Mouse (Mus musculus) liver, embryonic 16.5 days (tissue): ENCODE data around the gene Arsb. TPM values are rescaled to one million over a fixed set of nuclear protein-coding genes. Genes with fewer than 3 reads are reported as not detected.

Experiments used
- ATAC-seq: fragments of 200-750 bp; cut with Nextera tagmentation; 2 replicates; pipeline ENCODE4 v1.8.0; 2017; ENCODE audit warnings: low read depth, mild to moderate bottlenecking, moderate number of reproducible peaks, moderate library complexity
- H3K27ac ChIP-seq: fragments of 300-500 bp; sonication (generic); 2 replicates; pipeline ENCODE4 v1.5.1; 2014; ENCODE audit warnings: mild to moderate bottlenecking, low read length
- H3K27me3 ChIP-seq: fragments of 300-500 bp; sonication (generic); 2 replicates; pipeline ENCODE4 v1.6.1; 2014; ENCODE audit warnings: low read depth, low read length, mixed read lengths; ENCODE audit not compliant: control insufficient read depth, insufficient read depth
- H3K36me3 ChIP-seq: fragments of 300-500 bp; sonication (generic); 2 replicates; pipeline ENCODE4 v1.6.1; 2014; ENCODE audit warnings: mild to moderate bottlenecking; ENCODE audit not compliant: control insufficient read depth, insufficient read depth
- H3K4me1 ChIP-seq: fragments of 300-500 bp; sonication (generic); 2 replicates; pipeline ENCODE4 v1.6.1; 2014; ENCODE audit warnings: low read depth, low read length, mixed read lengths; ENCODE audit not compliant: control insufficient read depth
- H3K4me2 ChIP-seq: fragments of 300-500 bp; sonication (generic); 2 replicates; pipeline ENCODE4 v1.6.1; 2014; ENCODE audit warnings: low read depth, low read length, mixed read lengths
- H3K4me3 ChIP-seq: fragments of 300-500 bp; sonication (generic); 2 replicates; pipeline ENCODE4 v1.5.1; 2014; ENCODE audit warnings: low read depth, mild to moderate bottlenecking, low read length
- H3K9ac ChIP-seq: fragments of 300-500 bp; sonication (generic); 2 replicates; pipeline ENCODE4 v1.6.1; 2014; ENCODE audit warnings: low read depth, low read length
- H3K9me3 ChIP-seq: fragments of 300-500 bp; sonication (generic); replicated peaks from 2 replicates; pipeline ENCODE4 v1.6.1; 2016; ENCODE audit warnings: low read length; ENCODE audit not compliant: control insufficient read depth
- WGBS: fragments of 180-500 bp; shearing (Covaris S2); extraction: QIAGEN DNeasy Blood & Tissue Kit; methylation state at CpG from one replicate; pipeline ENCODE4 v1.1.7; 2014; ENCODE audit not compliant: insufficient replicate concordance; 5-methylcytosine and 5-hydroxymethylcytosine counted together
- polyA plus RNA-seq: library from polyadenylated mRNA; unstranded; fragments of >200 nt; fragmentation: Nextera tagmentation; extraction: Ambion mirVana; gene quantifications from 2 replicates; pipeline ENCODE4 v1.2.1, GENCODE M21; 2015

Gene Arsb
- polyA plus RNA-seq, 1 experiment from 2014 or later, result 5.5 TPM

DNA sequence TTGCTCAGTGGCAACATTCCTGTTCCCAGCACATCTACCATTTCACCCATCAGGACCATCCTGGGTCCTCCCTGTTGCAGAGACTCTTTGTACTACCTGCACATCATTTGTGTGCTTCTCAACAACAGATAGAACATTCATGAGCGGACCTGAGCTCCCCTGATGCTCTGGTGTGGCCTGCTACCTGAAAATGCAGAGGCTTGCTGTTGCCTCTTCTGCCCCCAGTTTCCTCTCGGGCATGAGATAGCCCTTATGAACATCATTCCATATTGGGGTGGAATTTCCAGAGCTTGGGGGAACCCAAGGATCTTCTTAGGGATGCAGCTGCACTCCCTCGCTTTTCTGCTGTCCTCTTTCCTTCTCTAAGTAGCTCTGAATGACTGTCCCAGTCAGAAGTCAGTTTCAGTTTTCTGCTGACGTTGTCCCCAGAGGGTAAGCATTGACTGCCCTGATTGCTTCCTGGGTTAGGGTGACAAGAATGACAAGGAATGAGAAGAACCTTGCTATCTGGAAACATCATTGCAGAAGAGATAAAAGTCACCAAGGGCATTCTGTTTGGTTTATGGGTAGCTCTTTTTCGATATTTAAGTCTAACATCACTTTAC, 78.4 kb downstream of the Arsb start:
- no peak overlapping the region for H3K4me3 ChIP-seq
- 53% methylated on average over 5 of the region's 5 CpGs for WGBS
- H3K27ac ChIP-seq, result no peak overlapping the region
- ATAC-seq, result no peak
- no peaks in the 10 kb centered on the region for H3K36me3 ChIP-seq
- H3K27me3 ChIP-seq, result no peaks in the 10 kb centered on the region
- H3K9me3 ChIP-seq, result no peaks in the 10 kb centered on the region
- no peak overlapping the region for H3K4me2 ChIP-seq
- no peak overlapping the region for H3K9ac ChIP-seq
- H3K4me1 ChIP-seq, result no peaks in the 10 kb centered on the region; the same call in 1 of the 2 replicates

DNA sequence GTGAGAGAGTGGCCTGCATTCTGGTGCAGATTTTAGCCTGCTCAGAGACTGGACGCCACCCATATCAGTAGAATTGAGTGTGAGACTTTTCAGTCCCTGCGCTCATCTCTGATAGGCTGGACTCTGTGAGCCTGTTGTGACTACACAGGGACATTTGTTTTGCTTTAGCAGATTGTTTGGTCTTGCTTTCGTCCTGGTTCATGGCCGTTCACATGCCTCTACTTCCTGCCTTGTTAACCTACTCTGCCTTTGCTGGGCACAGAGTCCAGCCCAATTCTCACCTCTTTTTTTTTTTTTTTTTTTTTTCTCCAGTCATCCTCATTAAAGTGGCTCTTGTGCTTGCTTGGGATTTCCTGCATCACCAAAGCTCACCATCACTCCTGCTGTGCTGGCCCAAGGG, 79.2 kb downstream of the Arsb start:
- Histone ChIP-seq H3K4me3 (no peak overlapping the region), H3K36me3 (no peaks in the 10 kb centered on the region), H3K27ac (no peak overlapping the region), H3K27me3 (no peaks in the 10 kb centered on the region), H3K9ac (no peak overlapping the region), H3K4me2 (no peak overlapping the region), H3K4me1 (no peaks in the 10 kb centered on the region; the same call in 1 of the 2 replicates), H3K9me3 (no peaks in the 10 kb centered on the region)
- WGBS, result 50% methylated on average over 4 of the region's 4 CpGs
- ATAC-seq, result no peak

DNA sequence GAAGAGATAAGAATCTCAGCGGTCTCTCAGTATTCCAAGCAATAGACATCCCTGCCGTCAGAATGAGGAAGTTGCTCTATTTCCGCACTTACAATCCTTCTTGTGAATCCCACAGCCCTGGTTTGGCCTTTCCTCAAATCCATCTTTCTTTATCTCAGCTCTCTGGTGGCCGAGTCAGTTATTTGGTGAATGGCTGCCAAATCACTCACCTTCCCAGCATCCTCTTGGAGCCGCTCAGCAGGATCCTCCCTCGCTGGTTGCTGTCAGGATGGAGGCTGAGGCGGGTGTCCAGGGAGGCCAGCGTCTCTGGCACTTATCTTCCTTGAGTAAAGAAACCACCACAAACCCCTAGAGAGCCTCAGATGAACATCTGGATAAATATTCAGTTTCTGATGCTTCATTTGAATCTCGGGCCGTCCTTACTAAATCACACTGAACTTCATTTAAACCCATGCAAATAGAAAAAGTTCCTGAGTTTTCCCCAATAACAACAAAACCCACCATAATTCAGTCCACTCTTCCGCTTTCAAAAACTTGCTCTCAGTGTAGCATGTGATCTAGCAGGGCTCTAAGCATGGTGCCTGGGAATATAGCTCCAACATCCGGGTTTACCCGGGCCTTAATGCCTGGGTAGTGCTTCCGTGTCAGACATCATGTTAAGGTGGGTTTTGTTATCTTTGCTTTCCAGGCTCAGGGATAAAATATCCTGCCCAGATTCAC, 81.1 kb downstream of the Arsb start:
- no peak overlapping the region for H3K4me3 ChIP-seq
- no peak overlapping the region for H3K4me2 ChIP-seq
- H3K27ac ChIP-seq, result no peak overlapping the region
- no peaks in the 10 kb centered on the region; the same call in 1 of the 2 replicates for H3K4me1 ChIP-seq
- WGBS, result 37% methylated on average over 14 of the region's 14 CpGs
- no peaks in the 10 kb centered on the region for H3K36me3 ChIP-seq
- H3K27me3 ChIP-seq, result no peaks in the 10 kb centered on the region
- H3K9me3 ChIP-seq, result no peaks in the 10 kb centered on the region
- ATAC-seq, result no peak
- H3K9ac ChIP-seq, result no peak overlapping the region

DNA sequence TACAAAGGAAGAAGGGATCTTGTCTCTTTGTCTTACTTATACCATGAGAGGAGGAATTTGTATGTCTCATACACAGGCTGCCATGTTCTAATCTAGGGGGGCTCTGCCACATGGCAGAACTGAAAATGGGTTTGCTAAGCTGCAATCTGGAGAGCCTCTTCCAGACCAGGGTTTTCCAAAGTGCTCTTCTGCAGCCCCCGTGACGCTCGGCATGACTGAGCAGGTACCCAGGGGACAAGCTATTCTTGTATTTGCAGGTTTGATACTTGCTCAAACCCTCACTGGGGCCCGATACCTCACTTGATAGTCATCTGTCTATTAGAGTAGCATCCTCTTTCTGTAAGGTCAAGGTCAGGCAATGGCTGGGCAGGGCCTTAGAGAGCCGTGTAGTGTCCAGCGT, 82.3 kb downstream of the Arsb start:
- Histone ChIP-seq H3K4me3 (no peak overlapping the region), H3K27me3 (no peaks in the 10 kb centered on the region), H3K9ac (no peak overlapping the region), H3K27ac (no peak overlapping the region), H3K4me1 (no peaks in the 10 kb centered on the region; the same call in 1 of the 2 replicates), H3K4me2 (no peak overlapping the region), H3K36me3 (no peaks in the 10 kb centered on the region), H3K9me3 (no peaks in the 10 kb centered on the region)
- no peak for ATAC-seq
- WGBS, result 68% methylated on average over 6 of the region's 6 CpGs

DNA sequence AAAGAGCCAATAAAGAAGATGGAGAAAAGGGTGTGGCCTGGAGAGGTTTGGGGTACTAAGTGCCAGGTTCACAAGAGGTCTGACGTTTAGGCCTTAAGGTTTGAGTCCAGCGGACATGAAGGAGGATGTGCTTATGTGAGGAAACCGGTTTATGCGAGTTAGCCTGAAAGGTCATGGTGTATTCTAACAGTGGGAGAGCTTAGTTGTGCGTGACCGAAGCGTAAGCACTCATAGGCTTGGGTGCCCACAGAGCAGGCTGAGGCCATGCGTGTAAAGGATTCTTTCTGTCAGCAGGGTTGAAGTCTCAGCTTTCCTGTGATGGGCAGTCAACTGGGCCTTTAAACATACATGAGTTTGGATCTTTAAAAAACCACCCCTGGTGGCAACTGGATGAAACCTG, 82.9 kb downstream of the Arsb start:
- WGBS, result 73% methylated on average over 8 of the region's 8 CpGs
- no peaks in the 10 kb centered on the region for H3K9me3 ChIP-seq

DNA sequence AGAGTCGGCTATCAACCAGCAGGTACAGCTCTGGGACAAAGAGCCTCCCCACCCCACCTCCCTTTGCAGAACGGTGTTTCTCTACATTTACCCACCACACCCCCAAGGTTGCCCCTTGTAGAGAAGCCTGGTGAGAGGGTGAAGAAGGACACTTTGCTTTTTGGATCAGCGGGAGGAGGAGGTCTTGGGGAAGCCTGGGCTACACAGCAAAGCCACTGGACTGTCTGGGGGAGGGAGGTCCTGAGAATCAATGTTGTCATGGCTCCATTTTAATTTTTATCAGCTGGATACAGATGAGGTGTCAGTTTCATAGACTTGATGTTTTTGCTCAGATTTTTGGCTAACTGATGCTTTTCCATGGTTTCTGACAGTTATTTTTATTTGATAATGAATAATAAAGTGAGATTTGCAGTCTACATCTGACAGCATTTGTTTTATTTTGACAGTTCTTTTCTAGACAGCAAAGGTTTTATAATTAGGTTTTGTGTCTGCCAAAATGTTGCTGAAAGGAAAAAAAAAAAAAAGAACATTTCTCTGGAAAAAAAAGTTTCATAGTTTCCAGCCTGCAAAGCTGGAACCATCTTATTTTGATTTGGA, 83.6 kb downstream of the Arsb start:
- H3K27ac ChIP-seq, result no peak overlapping the region
- ATAC-seq, result no peak
- H3K4me2 ChIP-seq, result no peak overlapping the region
- no peak overlapping the region for H3K4me3 ChIP-seq
- H3K36me3 ChIP-seq, result no peaks in the 10 kb centered on the region
- no peaks in the 10 kb centered on the region for H3K9me3 ChIP-seq
- WGBS, result 66% methylated on average over 3 of the region's 3 CpGs
- no peaks in the 10 kb centered on the region for H3K27me3 ChIP-seq
- H3K9ac ChIP-seq, result no peak overlapping the region
- no peaks in the 10 kb centered on the region; the same call in 1 of the 2 replicates for H3K4me1 ChIP-seq

More for the DNA sequence above, 82.9 kb downstream of the Arsb start:
- Histone ChIP-seq H3K4me3 (no peak overlapping the region), H3K4me1 (no peaks in the 10 kb centered on the region; the same call in 1 of the 2 replicates), H3K27me3 (no peaks in the 10 kb centered on the region), H3K27ac (no peak overlapping the region), H3K36me3 (no peaks in the 10 kb centered on the region), H3K4me2 (no peak overlapping the region), H3K9ac (no peak overlapping the region)
- no peak for ATAC-seq

DNA sequence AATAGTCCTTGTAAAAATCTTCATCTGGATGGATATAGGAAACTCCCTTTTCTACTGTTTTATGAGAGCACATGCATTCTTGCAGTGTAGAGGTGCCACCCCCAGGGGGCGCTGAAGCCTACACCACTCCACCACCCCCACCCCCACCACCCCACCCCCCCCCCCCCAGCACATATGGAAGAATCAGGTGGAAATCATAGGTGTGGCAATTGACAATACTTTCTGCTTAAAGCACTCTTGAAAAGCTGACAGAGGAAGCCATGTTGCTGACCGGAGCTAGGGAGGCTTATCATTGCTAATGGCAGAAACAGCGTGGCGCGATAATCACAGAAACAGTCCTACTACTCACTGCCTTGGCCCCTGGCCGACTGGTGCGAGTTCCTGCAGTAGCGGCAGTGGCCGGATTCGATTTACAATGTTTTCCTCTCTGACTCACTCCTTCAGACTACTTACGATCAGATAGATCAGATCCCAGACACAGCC, 84.3 kb downstream of the Arsb start:
- H3K9me3 ChIP-seq, result no peaks in the 10 kb centered on the region
- H3K36me3 ChIP-seq, result no peaks in the 10 kb centered on the region
- H3K4me2 ChIP-seq, result no peak overlapping the region
- no peaks in the 10 kb centered on the region; the same call in 1 of the 2 replicates for H3K4me1 ChIP-seq
- H3K27me3 ChIP-seq, result no peaks in the 10 kb centered on the region
- H3K27ac ChIP-seq, result no peak overlapping the region
- H3K4me3 ChIP-seq, result no peak overlapping the region
- ATAC-seq, result no peak
- H3K9ac ChIP-seq, result no peak overlapping the region
- 25% methylated on average over 11 of the region's 11 CpGs for WGBS

DNA sequence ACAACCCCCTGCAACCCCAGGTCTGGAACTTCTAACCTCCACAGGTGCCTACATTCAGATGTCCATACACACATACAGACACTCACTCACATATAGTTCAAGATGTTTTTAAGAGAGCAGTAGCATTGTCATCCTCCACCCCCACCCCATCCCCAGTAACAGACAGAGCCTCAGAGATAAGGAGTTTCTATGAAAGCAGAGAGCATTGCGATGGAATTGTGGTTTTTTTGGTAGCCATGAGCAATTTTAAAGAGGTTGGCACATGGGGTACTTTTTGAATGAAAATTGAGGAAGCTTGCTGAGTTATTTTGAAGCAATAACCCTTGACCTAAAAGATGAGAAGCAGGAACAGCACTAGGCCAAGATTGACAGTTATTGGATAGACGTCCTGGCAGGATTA, 89.8 kb downstream of the Arsb start:
- Histone ChIP-seq H3K9ac (no peak overlapping the region), H3K27ac (no peak overlapping the region), H3K4me3 (no peak overlapping the region), H3K27me3 (no peaks in the 10 kb centered on the region), H3K4me2 (no peak overlapping the region), H3K9me3 (no peaks in the 10 kb centered on the region), H3K36me3 (no peaks in the 10 kb centered on the region), H3K4me1 (no peaks in the 10 kb centered on the region)
- ATAC-seq, result no peak
- 25% methylated on average over 2 of the region's 2 CpGs for WGBS
